Mouse (Mus musculus) testis, adult 2 months (tissue): ENCODE measurements around the gene Pth1r. TPM values are rescaled to one million over a fixed set of nuclear protein-coding genes. Genes with fewer than 3 reads are reported as not detected.

ENCODE experiments used
- H3K27ac ChIP-seq: fragments of 200-500 bp; 2 replicates; pipeline ENCODE4 v1.5.1; 2012; ENCODE audit warnings: low read depth, low read length; ENCODE audit not compliant: control insufficient read depth, insufficient read depth
- H3K27me3 ChIP-seq: fragments of 200-500 bp; 2 replicates; pipeline ENCODE4 v1.6.1; 2012; ENCODE audit warnings: mild to moderate bottlenecking, low read length, moderate library complexity; ENCODE audit not compliant: control insufficient read depth, insufficient read depth
- H3K36me3 ChIP-seq: fragments of 200-500 bp; 2 replicates; pipeline ENCODE4 v1.6.1; 2012; ENCODE audit warnings: mild to moderate bottlenecking, low read length; ENCODE audit not compliant: control insufficient read depth, insufficient read depth
- H3K4me1 ChIP-seq: fragments of 200-500 bp; 2 replicates; pipeline ENCODE4 v1.6.1; 2012; ENCODE audit warnings: low read length; ENCODE audit not compliant: control insufficient read depth, insufficient read depth
- H3K4me3 ChIP-seq: fragments of 200-500 bp; 2 replicates; pipeline ENCODE4 v1.5.1; 2012; ENCODE audit warnings: low read depth, mild to moderate bottlenecking, low read length, moderate library complexity, mixed read lengths; ENCODE audit not compliant: control insufficient read depth
- CTCF ChIP-seq: fragments of 200-500 bp; IDR thresholded peaks from 2 replicates; pipeline ENCODE4 v1.5.1; 2012; ENCODE audit warnings: low read depth, mild to moderate bottlenecking, inconsistent platforms, low read length, moderate library complexity; ENCODE audit not compliant: control insufficient read depth, insufficient read depth, insufficient replicate concordance
- POLR2A ChIP-seq: fragments of 200-500 bp; IDR thresholded peaks from 2 replicates; pipeline ENCODE4 v1.6.1; 2012; ENCODE audit warnings: low read depth, mild to moderate bottlenecking, inconsistent platforms, low read length, moderate library complexity; ENCODE audit not compliant: control insufficient read depth
- polyA plus RNA-seq: library from polyadenylated mRNA; depleted of rRNA; stranded (reverse); fragments of >200 nt; gene quantifications from 2 replicates; pipeline ENCODE4 v1.2.3, GENCODE M21; 2012; rRNA removed

The Pth1r gene
- polyA plus RNA-seq, 1 experiment, result 2.9 TPM

GRCm38 (mm10) chr9:110682255-110682654 is 64.7 kb downstream of the Pth1r start:
- H3K4me1 ChIP-seq, result peaks cover 10% of the 10 kb centered on the region
- no peak overlapping the region for H3K4me3 ChIP-seq
- no peak overlapping the region for H3K27ac ChIP-seq
- no peaks in the 10 kb centered on the region for H3K27me3 ChIP-seq
- TF ChIP-seq CTCF (no peak), POLR2A (no peak)
- no peaks in the 10 kb centered on the region for H3K36me3 ChIP-seq

GRCm38 (mm10) chr9:110681817-110682216 is 65.1 kb downstream of the Pth1r start:
- no peaks in the 10 kb centered on the region for H3K27me3 ChIP-seq
- H3K27ac ChIP-seq, result no peak overlapping the region
- H3K36me3 ChIP-seq, result no peaks in the 10 kb centered on the region
- H3K4me1 ChIP-seq, result peaks cover 10% of the 10 kb centered on the region
- TF ChIP-seq CTCF (no peak), POLR2A (no peak)
- H3K4me3 ChIP-seq, result no peak overlapping the region

GRCm38 (mm10) chr9:110680736-110681507 is 66.0 kb downstream of the Pth1r start:
- no peak overlapping the region for H3K27ac ChIP-seq
- peaks cover 10% of the 10 kb centered on the region for H3K4me1 ChIP-seq

GRCm38 (mm10) chr9:110678886-110679285 is 68.1 kb downstream of the Pth1r start:
- Histone ChIP-seq H3K27me3 (no peaks in the 10 kb centered on the region), H3K27ac (no peak overlapping the region)

More at GRCm38 (mm10) chr9:110680736-110681507, 66.0 kb downstream of the Pth1r start:
- H3K36me3 ChIP-seq, result no peaks in the 10 kb centered on the region
- no peak overlapping the region for H3K4me3 ChIP-seq
- TF ChIP-seq POLR2A (no peak), CTCF (no peak)
- H3K27me3 ChIP-seq, result no peaks in the 10 kb centered on the region

GRCm38 (mm10) chr9:110676492-110676911 is 70.4 kb downstream of the Pth1r start:
- no peak overlapping the region for H3K4me3 ChIP-seq

More at GRCm38 (mm10) chr9:110678886-110679285, 68.1 kb downstream of the Pth1r start:
- Histone ChIP-seq H3K36me3 (no peaks in the 10 kb centered on the region), H3K4me3 (no peak overlapping the region), H3K4me1 (peaks cover 7% of the 10 kb centered on the region)
- TF ChIP-seq POLR2A (no peak), CTCF (no peak)

GRCm38 (mm10) chr9:110673107-110673752 is 73.7 kb downstream of the Pth1r start:
- Histone ChIP-seq H3K4me3 (no peak overlapping the region), H3K27ac (peak overlapping the region; percentile 77), H3K4me1 (peaks cover 2% of the 10 kb centered on the region), H3K27me3 (no peaks in the 10 kb centered on the region), H3K36me3 (no peaks in the 10 kb centered on the region)
- TF ChIP-seq CTCF (no peak), POLR2A (no peak)

More at GRCm38 (mm10) chr9:110676492-110676911, 70.4 kb downstream of the Pth1r start:
- Histone ChIP-seq H3K27me3 (no peaks in the 10 kb centered on the region), H3K27ac (no peak overlapping the region), H3K36me3 (no peaks in the 10 kb centered on the region), H3K4me1 (peaks cover 2% of the 10 kb centered on the region)
- TF ChIP-seq POLR2A, result no peak
- TF ChIP-seq CTCF, result no peak

GRCm38 (mm10) chr9:110672462-110673106 is 74.4 kb downstream of the Pth1r start:
- TF ChIP-seq POLR2A (no peak), CTCF (peak; percentile 70; the same call in 1 of the 2 replicates)
- Histone ChIP-seq H3K36me3 (no peaks in the 10 kb centered on the region), H3K27me3 (no peaks in the 10 kb centered on the region), H3K27ac (peak overlapping the region; percentile 77), H3K4me3 (no peak overlapping the region), H3K4me1 (peaks cover 2% of the 10 kb centered on the region)

Other genes with a start within 250 kb of the Pth1r start
- gene Setd2, start 214.5 kb downstream of the Pth1r start, polyA plus RNA-seq, result 33.1 and 34.8 TPM in 2 replicates
- 12.2 and 13.2 TPM in 2 replicates for gene Nradd, start 122.7 kb downstream of the Pth1r start, polyA plus RNA-seq
- gene Nbeal2, start 93.0 kb downstream of the Pth1r start, polyA plus RNA-seq, result 5.4 and 6.1 TPM in 2 replicates
- gene Ccdc12, start 90.6 kb downstream of the Pth1r start, polyA plus RNA-seq, result 76.5 and 78.9 TPM in 2 replicates
- gene Myl3, start 5.3 kb downstream of the Pth1r start, polyA plus RNA-seq, result 0.90 TPM in 2 replicates
- gene Prss42, start 51.0 kb upstream of the Pth1r start, polyA plus RNA-seq, result 68.5 and 85.7 TPM in 2 replicates
- 28.9 and 30.6 TPM in 2 replicates for gene Prss44, start 66.8 kb upstream of the Pth1r start, polyA plus RNA-seq
- gene Prss43, start 79.5 kb upstream of the Pth1r start, polyA plus RNA-seq, result 25.2 and 30.5 TPM in 2 replicates
- 66.2 and 67.9 TPM in 2 replicates for gene Prss45, start 87.4 kb upstream of the Pth1r start, polyA plus RNA-seq
- gene Prss46, start 97.4 kb upstream of the Pth1r start, polyA plus RNA-seq, result 130 and 134 TPM in 2 replicates
- gene Prss50, start 110.8 kb upstream of the Pth1r start, polyA plus RNA-seq, result 52.9 and 82.3 TPM in 2 replicates
- gene Als2cl, start 132.7 kb upstream of the Pth1r start, polyA plus RNA-seq, result 4.1 and 4.8 TPM in 2 replicates
- 0.96 and 1.8 TPM in 2 replicates for gene Tmie, start 133.0 kb upstream of the Pth1r start, polyA plus RNA-seq
- not detected in 2 replicates for gene Fam240a, start 169.7 kb upstream of the Pth1r start, polyA plus RNA-seq
- gene Tdgf1, start 199.0 kb upstream of the Pth1r start, polyA plus RNA-seq, result 0.23 and 0.28 TPM in 2 replicates
- 0.23 and 0.25 TPM in 2 replicates for gene Lrrc2, start 204.4 kb upstream of the Pth1r start, polyA plus RNA-seq
- 0.59 and 0.75 TPM in 2 replicates for gene Rtp3, start 243.4 kb upstream of the Pth1r start, polyA plus RNA-seq